In genomic region chr2:160220562-160221021, GRCm38 (mm10) we compare ENCODE assay signal across 14 mouse cellular contexts.
DNase-seq lines count a peak whose midpoint lies in the region; ATAC-seq and TF ChIP-seq lines count a peak whose summit lies in the region.
"Had no signal": no experiment of that assay in that cellular context is flagged by ENCODE, and none has a peak within 500 bp of the region (broad histone marks: within the 10 kb centered on the region; RNA-seq: fewer than 3 reads in every experiment).

No protein-coding gene starts in this region.

- DNase-seq in lung, embryonic 14.5 days = peak; percentile 15
- no peak for DNase-seq in lung, postnatal 10 days
- peak; percentile 39 for DNase-seq in brain, embryonic 14.5 days (ENCODE audit: low read depth)
- DNase-seq in retina, postnatal 1 day = peak; percentile 69
- no peak for DNase-seq in cerebellum, adult 11 months
- no peak for DNase-seq in heart, postnatal 25 days (ENCODE audit: low spot score)
- DNase-seq: forebrain, postnatal 0 days; gastrocnemius, postnatal 36 days; liver, embryonic 13.5 days; lung, postnatal 14 days; right cerebral cortex, postnatal 4 days had no signal

- H3K9me3 ChIP-seq in lung, embryonic 14.5 days (ENCODE audit: low read depth, low read length) = no peaks in the 10 kb centered on the region
- H3K9me3 ChIP-seq: limb, embryonic 10.5 days; liver, embryonic 13.5 days had no signal

- H3K36me3 ChIP-seq in lung, embryonic 14.5 days (ENCODE audit: insufficient read depth) = no peaks in the 10 kb centered on the region
- H3K36me3 ChIP-seq: limb, embryonic 10.5 days; liver, embryonic 13.5 days had no signal

- H3K4me1 ChIP-seq in lung, embryonic 14.5 days (ENCODE audit: insufficient read depth) = no peaks in the 10 kb centered on the region
- H3K4me1 ChIP-seq: liver, embryonic 13.5 days had no signal

- H3K4me3 ChIP-seq in lung, embryonic 14.5 days (ENCODE audit: low read depth, low read length) = no peak overlapping the region
- H3K4me3 ChIP-seq: limb, embryonic 10.5 days; liver, embryonic 13.5 days had no signal

- intact Hi-C loops in heart, postnatal 25 days (cut with DNase I) = no loop called here

- 15% methylated on average over 7 of the region's 7 CpGs for WGBS in lung, embryonic 14.5 days

- TF ChIP-seq POLR2A in brain, embryonic 14.5 days (IDR thresholded peaks at IDR 0.05; ENCODE audit: borderline replicate concordance, extremely low read depth, insufficient read depth, insufficient read length, poor library complexity, severe bottlenecking) = no peak

- H3K9ac ChIP-seq in lung, embryonic 14.5 days = no peak overlapping the region
- H3K9ac ChIP-seq: forebrain, postnatal 0 days; liver, embryonic 13.5 days had no signal

- ATAC-seq in lung, embryonic 14.5 days (ENCODE audit: insufficient read depth) = no peak
- ATAC-seq in granulocyte monocyte progenitor cell, adult 5-6 weeks (replicated peaks; ENCODE audit: poor library complexity, severe bottlenecking) = 0 out of 2 replicates have a peak, but pooled peaks have one; percentile 8
- ATAC-seq: forebrain, postnatal 0 days; hindbrain, postnatal 0 days had no signal

- H3K27me3 ChIP-seq in lung, embryonic 14.5 days (ENCODE audit: insufficient read depth, low read length) = no peaks in the 10 kb centered on the region
- H3K27me3 ChIP-seq: liver, embryonic 13.5 days had no signal

- H3K4me2 ChIP-seq in lung, embryonic 14.5 days = no peak overlapping the region
- H3K4me2 ChIP-seq: liver, embryonic 13.5 days had no signal

- H3K27ac ChIP-seq in lung, embryonic 14.5 days (ENCODE audit: low read depth) = no peak overlapping the region
- H3K27ac ChIP-seq: hindbrain, postnatal 0 days; limb, embryonic 10.5 days; liver, embryonic 13.5 days had no signal

- TF ChIP-seq CTCF in lung, embryonic 14.5 days (IDR thresholded peaks at IDR 0.05; ENCODE audit: low read depth) = no peak
- no peak for TF ChIP-seq CTCF in brain, embryonic 14.5 days (IDR thresholded peaks at IDR 0.05; ENCODE audit: borderline replicate concordance, extremely low read depth, insufficient read depth, insufficient read length)

Comparison
In these comparisons a context has a peak if more than half of its experiments do, and no peak if none do; other contexts are left out.
1. DNase-seq: peak in lung, embryonic 14.5 days (single experiment), brain, embryonic 14.5 days (single experiment) and retina, postnatal 1 day (single experiment); none in lung, postnatal 10 days (single experiment), cerebellum, adult 11 months (single experiment) and heart, postnatal 25 days (single experiment).